Mouse (Mus musculus) heart, adult 10 weeks (tissue): ENCODE results near the gene Gm15557. TPM values are rescaled to one million over a fixed set of nuclear protein-coding genes. Genes with fewer than 3 reads are reported as not detected.

Experiments
- polyA plus RNA-seq: library from polyadenylated mRNA; stranded (reverse); fragments of 350-450 nt; fragmentation: Illumina TruSeq; extraction: RNeasy Lipid Tissue Mini Kit (QIAGEN cat#74804); gene quantifications from one replicate; pipeline ENCODE4 v1.2.3, GENCODE M21; 2014; ENCODE audit warnings: low read depth, low replicate concordance

Gene Gm15557
- not detected for polyA plus RNA-seq

GRCm38 (mm10) chr2:155940681-155941080 lies at the start of gene Gm15557:
Gm15557 (plus strand) TSS chr2:155940728.

GRCm38 (mm10) chr2:155929531-155930442 lies 10.7 kb upstream of the Gm15557 start, which contains the start of gene Uqcc1:
Uqcc1 (minus strand) TSS chr2:155930310.

DNA sequence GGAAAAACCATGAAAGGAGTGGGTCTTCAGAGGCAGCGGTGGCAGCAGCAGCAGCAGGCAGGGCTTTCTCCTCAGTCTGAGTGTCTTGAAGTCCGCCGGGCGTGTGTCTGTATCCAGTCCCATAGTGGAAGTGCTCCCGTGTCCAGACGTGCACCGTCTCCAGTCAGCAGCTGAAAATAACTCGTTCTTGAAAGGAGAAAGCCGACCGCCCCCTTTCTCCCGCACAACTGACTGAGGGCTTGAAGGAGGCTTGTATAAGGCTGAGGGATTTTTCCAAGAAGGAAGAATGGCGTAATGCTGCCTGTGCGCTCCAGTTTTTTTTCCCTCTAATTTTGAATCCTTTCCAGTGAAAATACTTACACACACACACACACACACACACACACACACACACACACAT lies 4.6 kb downstream of the Gm15557 start, which contains the start of gene Gdf5:
Gene Gdf5, minus strand, starts transcription at position 244 of the 400 bp plus-strand sequence.

GRCm38 (mm10) chr2:155956134-155957059 lies 15.9 kb downstream of the Gm15557 start, which contains the start of gene Cep250:
Cep250 (plus strand) TSS chr2:155956458.

Other genes starting within 250 kb of the Gm15557 start
- 92.4 TPM for gene Trpc4ap, start 248.3 kb upstream of the Gm15557 start, polyA plus RNA-seq
- gene Edem2, start 211.3 kb upstream of the Gm15557 start, polyA plus RNA-seq: 13.9 TPM
- gene Gm17581, start 204.9 kb upstream of the Gm15557 start, polyA plus RNA-seq: not detected
- gene Procr, start 189.6 kb upstream of the Gm15557 start, polyA plus RNA-seq: 1.9 TPM
- gene Mmp24, start 165.4 kb upstream of the Gm15557 start, polyA plus RNA-seq: not detected
- 41.8 TPM for gene BC029722, start 121.3 kb upstream of the Gm15557 start, polyA plus RNA-seq
- 35.1 TPM for gene Eif6, start 113.8 kb upstream of the Gm15557 start, polyA plus RNA-seq
- gene Fam83c, start 105.9 kb upstream of the Gm15557 start, polyA plus RNA-seq: not detected
- gene Uqcc1, start 10.4 kb upstream of the Gm15557 start, polyA plus RNA-seq: 239 TPM
- not detected for gene Gdf5, start 4.6 kb downstream of the Gm15557 start, polyA plus RNA-seq
- 6.9 TPM for gene Cep250, start 15.7 kb downstream of the Gm15557 start, polyA plus RNA-seq
- 0.45 TPM for gene 6430550D23Rik, start 67.2 kb downstream of the Gm15557 start, polyA plus RNA-seq
- 67.2 TPM for gene Ergic3, start 67.3 kb downstream of the Gm15557 start, polyA plus RNA-seq
- not detected for gene Fer1l4, start 112.2 kb downstream of the Gm15557 start, polyA plus RNA-seq
- 0.81 TPM for gene Spag4, start 124.4 kb downstream of the Gm15557 start, polyA plus RNA-seq
- 14.5 TPM for gene Cpne1, start 171.2 kb downstream of the Gm15557 start, polyA plus RNA-seq
- gene Rbm12, start 171.2 kb downstream of the Gm15557 start, polyA plus RNA-seq: 7.3 TPM
- 8.2 TPM for gene Gm28036, start 186.4 kb downstream of the Gm15557 start, polyA plus RNA-seq
- gene Romo1, start 203.3 kb downstream of the Gm15557 start, polyA plus RNA-seq: 208 TPM
- gene Nfs1, start 203.5 kb downstream of the Gm15557 start, polyA plus RNA-seq: 115 TPM
- gene Rbm39, start 239.5 kb downstream of the Gm15557 start, polyA plus RNA-seq: 170 TPM